Mouse (Mus musculus) gastrocnemius, adult 18-20 months (tissue): Measurements from ENCODE around the gene Sec31b. TPM values are rescaled to one million over a fixed set of nuclear protein-coding genes. Genes with fewer than 3 reads are reported as not detected.

Experiments used
- DNase-seq: peaks from one replicate; pipeline ENCODE4 v3.0.0; 2021; ENCODE audit warnings: low spot score
- total RNA-seq, 2 experiments: library from RNA; stranded (reverse); gene quantifications; 2 replicates each; pipeline ENCODE4 v1.2.3; 2021

Gene Sec31b
- total RNA-seq, 2 experiments from 2014 or later: 18.3 to 21.7 TPM

- DNase-seq: no peak
Measured at GRCm38 (mm10) chr19:44476541-44476940, 69.1 kb downstream of the Sec31b start.

- peak; percentile 29 for DNase-seq
Measured at GRCm38 (mm10) chr19:44475268-44475667, 70.4 kb downstream of the Sec31b start.

GRCm38 (mm10) chr19:44474158-44474557 is 71.5 kb downstream of the Sec31b start:
- peak; percentile 92 for DNase-seq

Other genes with a start within 250 kb of the Sec31b start
- gene Scd4, start 212.8 kb downstream of the Sec31b start, total RNA-seq: under 1 TPM in 1 of 2 experiments, not detected in 1; 0.14 TPM
- 10 to 100 TPM; 20.6 to 38.0 TPM for gene Scd1, start 138.0 kb downstream of the Sec31b start, total RNA-seq
- not detected for gene Wnt8b, start 52.4 kb downstream of the Sec31b start, total RNA-seq
- not detected for gene Gm20538, start 7.0 kb upstream of the Sec31b start, total RNA-seq
- 100 to 1,000 TPM; 929 to 979 TPM for gene Ndufb8, start 9.6 kb upstream of the Sec31b start, total RNA-seq
- 100 to 1,000 TPM; 120 to 121 TPM for gene Hif1an, start 17.0 kb upstream of the Sec31b start, total RNA-seq
- not detected for gene Pax2, start 210.2 kb upstream of the Sec31b start, total RNA-seq